Mouse (Mus musculus) adrenal gland, adult (tissue): ENCODE results near the gene Acacb.
A peak's percentile ranks its signal among the peaks of the same experiment; 100 is the strongest.

Experiments
- DNase-seq, 2 experiments: peaks; one replicate each; pipeline ENCODE4 v3.0.0; 2022 to 2023; ENCODE audit warnings: low spot score in 1 of 2; ENCODE audit not compliant: inconsistent age in 2 of 2

The Acacb gene

DNA sequence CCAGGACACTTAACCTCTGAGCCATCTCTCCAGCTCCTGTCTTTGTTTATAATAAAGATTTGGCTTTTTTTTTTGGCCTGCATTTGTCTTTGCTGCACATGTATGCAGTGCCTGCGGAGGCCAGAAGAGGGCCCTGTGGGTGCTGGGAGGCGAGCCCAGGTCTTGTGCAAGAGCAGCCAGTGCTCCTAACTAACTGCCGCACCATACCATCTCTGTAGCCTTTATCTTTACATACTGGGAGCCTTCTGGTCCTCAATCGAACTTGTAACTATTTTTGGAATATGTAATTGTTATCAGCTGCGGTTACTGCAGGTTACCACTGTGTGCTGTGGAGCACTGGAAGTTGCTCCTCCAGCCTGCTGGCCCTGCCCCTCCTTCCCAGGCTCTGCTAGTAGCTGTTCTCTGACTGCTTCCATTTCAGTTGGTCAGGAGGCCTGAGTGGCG lies 12.2 kb upstream of the Acacb start:
- DNase-seq: peak; percentile 78 to 91

DNA sequence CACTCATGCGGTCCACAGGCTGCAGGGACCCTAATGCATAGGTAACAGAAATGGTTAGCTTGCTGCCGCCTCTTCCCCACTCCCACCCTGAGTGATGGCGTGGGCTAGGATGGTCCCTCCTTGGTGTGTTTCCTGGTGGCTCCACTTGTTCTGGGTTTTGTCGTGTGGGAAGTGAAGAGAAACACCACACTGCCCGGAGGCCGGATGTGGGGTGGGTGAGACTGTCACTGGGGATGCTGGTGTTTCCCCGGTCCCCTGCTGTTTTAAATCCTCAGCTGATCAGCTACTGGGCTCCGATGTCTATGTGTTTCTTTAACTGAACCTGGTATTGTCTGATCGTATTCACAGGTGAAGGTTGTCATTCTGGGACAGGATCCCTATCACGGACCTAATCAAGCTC lies 10.8 kb upstream of the Acacb start:
- DNase-seq: no peak

DNA sequence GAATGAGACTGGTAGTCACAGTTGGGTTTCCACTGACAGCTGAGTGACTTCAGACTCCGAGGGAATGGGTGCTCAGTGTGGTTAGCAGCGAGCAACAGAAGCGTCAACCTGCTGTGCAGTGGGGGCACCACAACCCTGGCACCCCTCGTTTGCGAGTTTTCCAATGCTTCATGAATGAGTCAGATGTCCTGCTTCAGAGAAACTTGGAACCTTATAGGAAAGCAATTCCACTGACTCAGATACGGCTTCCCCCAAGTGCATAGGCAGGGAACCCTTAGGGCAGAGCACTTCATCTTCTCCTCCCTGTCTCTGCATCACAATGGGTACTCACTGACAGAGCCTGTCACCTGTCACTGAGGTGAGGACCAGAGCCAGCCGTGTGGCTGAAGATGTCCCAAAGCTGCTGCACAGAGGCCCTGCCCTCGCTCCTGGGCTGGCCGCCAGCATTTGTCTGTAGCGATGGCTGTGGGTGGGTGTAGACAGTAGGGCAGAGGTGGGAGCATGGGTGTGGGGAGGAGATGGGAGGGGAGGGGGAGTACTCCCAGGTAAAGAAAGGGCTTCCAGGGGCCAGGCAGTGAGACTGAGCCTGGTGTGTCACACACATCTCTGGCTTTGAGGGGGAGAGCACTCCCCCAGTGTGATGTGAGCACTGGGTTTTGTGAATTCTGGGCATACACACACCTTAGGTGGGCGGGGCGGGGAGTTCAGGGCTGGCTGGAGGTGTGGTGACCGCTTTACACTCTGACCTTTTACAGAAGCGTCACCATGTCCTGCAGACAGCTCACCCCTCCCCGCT lies 8.7 kb upstream of the Acacb start:
- peak in 1 of 2 experiments; percentile 52 for DNase-seq

DNA sequence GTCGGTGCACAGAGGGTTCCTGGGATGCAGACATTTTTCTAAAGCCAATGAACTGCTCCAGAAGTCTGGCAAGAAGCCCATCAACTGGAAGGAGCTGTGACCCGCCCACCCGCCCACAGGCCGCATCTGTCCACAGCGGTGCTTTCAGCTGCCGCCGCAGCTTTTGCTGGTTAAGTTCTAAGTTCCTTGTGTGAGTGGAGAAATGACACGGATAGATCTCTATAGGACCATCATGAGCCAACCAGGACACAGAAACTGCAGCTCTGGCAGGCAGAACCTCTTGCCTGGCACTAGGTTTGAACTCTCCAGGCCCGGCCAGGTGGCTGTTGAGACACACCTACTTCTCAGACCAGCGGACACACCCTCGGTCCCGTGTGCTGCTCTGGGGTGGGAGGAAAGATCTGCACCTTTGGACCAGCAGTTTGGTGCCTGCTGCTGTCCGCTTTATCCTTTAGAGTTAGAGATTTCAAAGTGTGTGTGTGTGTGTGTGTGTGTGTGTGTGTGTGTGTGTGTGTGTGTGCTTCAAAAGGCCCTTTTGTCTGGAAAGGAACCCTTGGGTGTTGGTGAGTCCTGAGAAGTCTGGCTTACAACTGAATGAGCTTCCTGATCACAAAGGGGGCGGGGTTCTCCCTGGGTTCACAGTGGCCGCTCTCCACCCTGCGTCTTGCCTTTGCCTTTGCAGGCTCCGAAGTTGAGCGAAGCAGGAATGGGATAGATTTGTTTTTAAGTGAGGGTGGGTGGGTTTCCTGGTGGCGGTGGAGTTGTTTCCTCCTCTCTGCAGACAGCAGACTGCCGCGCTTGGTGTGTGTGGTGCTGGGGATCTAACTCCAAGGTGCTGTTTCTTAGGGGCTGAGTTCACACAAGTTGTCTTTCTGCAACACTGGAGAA lies 7.8 kb upstream of the Acacb start:
- peak in 1 of 2 experiments; percentile 51 for DNase-seq

DNA sequence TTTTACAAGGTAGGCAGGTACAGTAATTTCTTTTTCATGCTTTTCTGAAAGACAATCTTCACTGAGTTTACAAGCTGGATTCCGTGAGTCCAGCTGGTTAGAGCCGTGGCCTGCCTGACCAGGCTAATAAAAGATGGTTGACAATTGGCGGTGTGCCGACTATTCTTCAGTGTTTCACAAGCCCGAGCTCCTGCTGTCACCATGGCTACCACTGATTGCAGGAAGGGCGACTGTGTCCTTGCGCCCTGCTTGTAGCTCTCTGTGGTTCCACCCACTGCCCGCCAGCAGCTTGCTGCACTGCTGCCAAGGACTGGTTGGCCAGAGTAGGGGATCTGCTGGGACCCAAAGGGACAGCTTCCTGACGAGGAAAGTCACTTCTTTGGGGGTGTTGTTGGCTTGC lies 7.2 kb upstream of the Acacb start:
- peak; percentile 91 to 97 for DNase-seq

DNA sequence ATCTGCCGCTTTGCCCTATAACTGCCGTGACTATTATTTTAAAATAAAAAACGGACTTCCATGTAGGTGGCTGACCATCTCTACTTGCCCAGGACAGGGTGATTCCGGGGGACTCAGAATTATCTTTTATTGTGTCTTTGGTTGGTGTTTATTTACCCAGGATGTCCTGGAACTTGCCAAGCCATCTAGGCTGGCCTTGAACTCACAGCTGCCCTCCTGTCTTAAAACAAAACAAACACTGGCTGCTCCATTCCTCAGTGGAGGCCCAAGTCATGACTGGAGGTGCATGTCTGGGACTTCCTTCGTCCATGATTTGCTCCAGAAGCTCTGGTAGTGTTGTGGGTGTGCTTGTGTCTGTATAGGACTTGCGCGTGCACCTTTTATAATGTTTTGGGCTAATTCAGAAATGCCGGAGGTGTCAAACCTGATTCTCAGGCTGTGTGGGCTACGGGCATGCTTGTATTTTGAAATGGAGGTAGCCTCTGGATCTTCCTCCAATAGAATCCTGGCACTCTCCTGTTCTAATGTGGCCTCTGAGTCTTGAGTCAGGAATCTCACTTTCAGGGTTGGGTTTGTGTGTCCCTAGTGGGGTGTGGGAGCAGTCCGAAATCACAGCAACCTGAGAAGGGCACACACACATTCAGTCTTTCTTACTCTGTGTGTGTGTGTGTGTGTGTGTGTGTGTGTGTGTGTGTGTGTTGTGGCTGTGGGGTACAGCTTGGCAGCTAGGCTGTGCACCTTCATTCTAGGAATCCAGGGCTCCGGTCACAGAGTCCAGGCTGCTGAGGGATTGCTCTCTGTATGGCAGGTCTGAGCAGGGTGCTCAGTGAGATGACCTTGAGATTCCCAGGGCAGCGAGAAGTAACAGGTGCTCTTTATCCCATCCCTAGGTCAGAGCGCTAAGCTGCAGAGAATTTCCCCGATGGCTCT lies 973 bp downstream of the Acacb start:
- DNase-seq: peak in 1 of 2 experiments; percentile 70

DNA sequence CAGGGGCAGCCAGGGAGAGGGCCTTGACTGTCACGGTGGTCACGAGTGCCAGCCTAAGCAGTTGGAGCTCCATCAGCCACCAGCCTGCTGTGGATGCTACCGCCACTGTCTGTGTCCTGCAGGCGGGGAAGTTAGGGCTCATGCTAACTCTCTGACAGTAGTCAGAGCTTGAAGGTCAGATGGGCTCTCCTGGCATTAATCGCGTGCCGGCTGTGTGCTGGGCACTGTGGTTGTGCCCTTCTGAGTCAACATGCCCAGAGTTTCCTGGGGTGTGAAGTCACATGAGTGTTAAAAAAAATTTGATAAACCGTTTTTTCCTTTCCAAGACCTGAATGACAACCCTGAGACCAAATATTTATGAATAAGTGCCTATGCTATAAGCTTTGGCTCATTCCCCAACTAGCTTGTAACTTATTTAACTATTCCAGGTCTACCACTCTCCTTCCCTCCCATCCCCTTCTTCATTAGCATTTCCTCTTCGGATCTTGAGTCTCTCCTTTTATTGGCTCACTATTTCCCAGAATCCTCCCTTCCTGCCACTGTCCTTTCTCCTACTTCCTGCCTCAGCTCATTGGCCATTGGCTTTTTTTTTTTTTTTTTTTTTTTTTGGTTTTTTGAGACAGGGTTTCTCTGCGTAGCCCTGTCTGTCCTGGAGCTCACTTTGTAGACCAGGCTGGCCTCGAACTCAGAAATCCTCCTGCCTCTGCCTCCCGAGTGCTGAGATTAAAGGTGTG lies 6.2 kb downstream of the Acacb start:
- DNase-seq: peak; percentile 76 to 84

DNA sequence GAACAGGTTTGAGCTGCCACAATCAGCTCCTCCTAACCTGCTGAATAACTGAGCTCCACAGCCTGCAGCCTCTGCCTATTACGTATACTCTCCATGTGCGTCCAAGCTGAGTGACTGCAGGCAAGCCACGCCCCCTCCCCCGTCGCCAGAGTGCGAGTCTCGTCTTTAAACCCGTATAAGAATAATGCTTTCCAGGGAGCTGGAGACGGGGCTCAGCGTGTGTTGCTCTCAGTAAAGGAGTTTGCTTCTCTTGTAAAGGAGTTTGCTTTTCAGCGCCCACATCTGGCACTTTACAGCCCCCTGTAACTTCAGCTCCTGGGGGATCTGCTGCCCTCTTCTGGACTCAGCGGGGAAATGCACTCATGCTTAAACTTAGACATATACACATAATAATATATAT lies 7.2 kb downstream of the Acacb start:
- DNase-seq: no peak

DNA sequence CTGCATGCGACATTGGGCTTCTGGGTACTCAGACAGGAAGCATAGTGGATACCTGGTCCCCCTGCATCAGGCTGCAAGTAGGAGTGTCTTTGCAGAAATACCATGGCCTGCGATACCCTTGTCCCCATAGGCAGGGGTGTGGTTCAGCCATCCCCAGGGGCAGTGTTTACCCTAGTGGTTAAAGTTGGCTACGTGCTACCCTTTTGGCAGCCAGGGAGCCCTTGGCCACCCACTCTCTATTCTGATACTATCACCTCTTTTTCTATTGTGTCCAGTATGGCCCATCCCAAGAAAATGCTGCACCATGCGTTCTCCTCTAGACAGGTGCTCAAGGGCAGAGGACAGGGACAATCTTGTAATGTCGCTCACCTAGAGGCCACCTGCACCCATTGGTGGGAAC lies 8.4 kb downstream of the Acacb start:
- DNase-seq: peak in 1 of 2 experiments; percentile 53

DNA sequence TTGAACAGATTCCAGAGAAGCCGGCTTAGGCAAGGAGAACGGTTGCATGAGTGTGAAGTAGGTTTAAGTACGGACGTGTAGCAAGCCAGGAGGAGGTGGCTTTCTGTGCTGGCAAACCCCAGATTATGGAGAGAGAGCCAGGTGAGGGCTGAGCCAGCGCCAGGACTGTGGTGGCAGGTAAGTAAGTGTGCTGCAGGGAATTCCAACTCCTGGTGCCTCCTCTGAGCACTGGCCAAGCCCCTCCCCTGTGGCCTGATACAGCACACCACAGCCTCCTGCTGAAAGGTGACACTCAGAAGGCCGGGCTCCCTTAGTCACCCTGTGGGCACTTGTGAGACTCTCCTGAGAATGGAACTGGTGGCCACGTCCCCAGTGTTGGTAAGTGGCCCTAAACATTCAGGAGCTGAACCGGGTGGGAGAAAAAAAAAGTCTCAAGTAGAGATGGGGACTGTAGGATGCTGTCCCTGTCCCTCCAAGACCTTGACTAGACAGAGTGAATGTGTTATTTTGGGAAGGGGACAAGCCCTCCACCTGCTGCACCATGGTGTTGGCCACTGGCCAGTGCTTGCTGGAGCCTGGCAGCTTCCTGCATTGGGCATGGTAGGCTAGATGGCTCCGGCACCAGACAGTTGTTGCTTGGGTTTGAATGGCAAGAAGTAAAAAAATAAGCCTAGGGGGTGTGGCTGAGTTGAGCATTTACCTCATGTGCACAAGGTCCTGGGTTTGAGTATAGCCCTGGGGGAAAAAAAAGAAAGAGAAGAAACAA lies 9.0 kb downstream of the Acacb start:
- no peak for DNase-seq

DNA sequence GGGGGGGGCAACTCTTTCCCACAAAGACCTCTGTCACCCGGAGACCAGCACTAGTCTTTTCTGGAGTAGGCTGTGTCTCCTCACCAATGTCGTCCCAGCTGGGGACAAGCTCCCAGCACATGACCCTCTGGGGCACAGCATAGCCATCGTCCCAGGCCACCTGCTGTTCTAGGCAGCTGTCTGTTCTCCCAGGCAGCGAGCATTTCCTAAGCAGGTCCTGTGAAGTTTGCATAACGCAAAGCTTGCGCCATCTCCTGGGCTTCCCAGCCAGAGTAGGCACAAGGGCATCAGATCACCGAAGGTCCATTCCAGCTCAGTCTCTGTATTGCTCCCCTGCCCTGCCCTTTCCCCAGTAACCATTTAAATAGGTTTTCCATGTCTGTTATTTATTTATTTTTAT lies 10.9 kb downstream of the Acacb start:
- no peak for DNase-seq

DNA sequence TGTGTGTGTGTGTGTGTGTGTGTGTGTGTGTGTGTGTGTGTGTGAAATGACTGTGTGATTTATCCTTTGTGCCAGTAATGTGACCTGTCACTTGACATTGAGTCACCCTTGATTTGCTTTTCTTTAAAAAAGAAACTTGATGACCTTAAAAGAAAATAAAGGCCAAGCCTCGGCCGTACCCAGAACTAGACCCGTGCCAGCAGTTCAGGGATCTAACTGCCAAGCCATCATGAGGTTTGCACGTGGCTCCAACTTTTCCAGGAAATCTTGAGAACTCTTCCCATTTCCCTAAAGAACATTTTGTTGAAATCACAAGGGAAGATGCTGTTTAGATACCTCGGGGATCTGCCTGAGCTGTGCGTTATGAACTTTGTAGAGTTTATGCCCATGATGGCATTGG lies 15.1 kb downstream of the Acacb start:
- DNase-seq: peak in 1 of 2 experiments; percentile 82

DNA sequence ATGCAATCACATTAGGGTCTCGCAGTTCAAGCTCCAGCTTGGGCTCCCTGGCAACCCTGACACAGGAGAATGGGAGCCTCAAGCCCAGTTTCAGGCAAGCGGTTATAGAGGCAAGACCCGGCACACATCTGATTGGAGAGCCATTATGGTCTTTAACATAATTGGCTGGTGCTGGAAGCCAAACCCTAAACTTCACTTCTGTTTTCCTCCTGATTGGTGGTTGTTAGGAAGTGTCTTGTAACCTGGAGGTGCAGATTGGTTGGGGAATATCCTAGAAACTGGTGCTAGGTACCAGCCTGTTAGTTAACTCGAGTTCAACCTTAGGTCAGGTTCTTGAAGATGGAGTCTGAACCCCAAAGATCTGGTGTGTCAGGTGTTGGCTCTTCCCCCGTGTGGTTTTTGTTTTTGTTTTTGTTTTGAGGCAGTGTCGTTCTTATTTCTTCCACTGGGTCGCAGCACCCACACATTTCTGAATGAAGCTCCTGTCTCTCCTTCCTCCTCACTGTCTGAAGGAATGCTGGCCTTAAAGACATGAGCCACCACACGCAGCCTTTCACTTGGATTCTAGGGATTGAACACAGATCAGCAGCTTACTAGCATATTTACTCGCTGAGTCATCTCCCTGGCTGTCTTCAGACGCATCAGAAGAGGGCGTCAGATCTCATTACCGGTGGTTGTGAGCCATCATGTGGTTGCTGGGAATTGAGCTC lies 15.9 kb downstream of the Acacb start:
- DNase-seq: peak in 1 of 2 experiments; percentile 59

DNA sequence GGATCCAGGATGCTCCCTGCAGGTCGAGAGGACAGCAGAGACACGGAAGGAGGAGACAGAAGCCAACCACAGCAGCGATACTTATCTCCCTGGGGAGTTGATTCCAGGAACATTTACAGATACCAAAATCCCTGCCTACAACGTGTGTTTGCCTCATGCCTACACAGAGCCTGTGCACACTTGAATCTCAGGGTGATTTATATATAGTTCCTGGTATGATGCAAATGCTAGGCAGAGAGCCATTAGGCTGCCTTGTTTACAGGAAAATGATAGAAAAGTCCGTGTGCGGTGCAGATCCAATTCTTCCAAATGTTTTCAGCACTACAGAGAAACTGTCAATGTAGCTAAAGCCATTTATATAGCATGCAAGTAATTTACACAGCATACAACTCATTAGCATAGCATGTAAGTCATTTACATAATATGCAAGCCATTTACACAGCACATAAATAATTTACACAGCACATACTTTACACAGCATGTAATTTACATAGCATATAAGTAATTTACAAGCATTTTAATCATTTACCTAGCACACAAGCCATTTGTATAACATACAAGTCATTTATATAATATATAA lies 16.9 kb downstream of the Acacb start:
- DNase-seq: no peak

DNA sequence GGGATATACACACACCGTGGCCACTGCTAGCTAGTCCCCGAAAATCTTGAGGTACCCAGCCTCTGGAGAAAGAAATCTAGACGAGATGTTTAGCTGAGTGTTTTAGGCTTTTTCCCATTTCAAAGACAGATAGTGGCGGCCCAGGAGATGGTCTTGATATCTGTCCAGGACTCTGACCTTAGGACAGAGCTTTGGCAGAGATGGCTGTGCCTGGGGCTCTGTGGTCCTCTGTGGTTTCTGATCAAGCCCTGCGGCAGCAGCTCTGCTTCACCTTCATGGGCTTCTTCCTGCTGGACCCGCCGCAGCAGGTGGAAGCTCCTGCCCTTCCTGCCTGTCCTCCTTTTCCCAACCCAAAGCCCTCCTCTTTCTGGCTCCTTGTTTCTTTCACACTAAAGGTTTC lies 24.0 kb downstream of the Acacb start:
- peak; percentile 48 to 67 for DNase-seq

DNA sequence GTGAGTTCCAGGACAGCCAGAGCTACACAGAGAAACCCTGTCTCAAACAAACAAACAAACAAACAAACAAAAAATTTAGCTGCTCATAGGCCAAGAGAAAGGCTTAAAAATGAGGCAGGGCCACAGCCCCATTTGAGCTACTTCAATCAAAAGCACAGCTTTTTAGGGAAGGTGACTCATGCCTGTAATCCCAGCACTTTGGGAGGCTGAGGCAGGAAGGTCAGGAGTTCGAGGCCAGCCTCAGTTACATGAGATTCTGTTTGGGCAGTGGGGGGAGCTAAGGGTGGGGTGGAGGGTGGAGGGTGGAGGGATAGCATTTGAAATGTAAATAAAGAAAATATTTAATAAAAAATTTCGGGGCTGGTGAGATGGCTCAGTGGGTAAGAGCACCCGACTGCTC lies 26.6 kb downstream of the Acacb start:
- DNase-seq: no peak

DNA sequence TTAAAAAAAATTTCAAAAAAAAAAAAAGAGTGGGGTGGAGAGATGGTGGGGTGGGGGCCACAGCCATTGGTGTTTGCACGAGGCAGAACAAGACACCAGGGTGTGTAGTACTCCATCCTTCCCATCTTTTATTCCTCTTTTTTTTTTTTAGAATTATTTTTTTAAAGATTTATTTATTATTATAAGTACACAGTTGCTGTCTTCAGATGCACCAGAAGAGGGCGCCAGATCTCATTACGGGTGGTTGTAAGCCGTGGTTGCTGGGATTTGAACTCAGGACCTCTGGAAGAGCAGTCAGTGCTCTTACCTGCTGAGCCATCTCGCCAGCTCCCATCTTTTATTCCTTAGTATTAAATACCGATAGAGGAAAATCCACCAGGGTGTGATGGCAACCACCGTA lies 27.1 kb downstream of the Acacb start:
- no peak for DNase-seq

DNA sequence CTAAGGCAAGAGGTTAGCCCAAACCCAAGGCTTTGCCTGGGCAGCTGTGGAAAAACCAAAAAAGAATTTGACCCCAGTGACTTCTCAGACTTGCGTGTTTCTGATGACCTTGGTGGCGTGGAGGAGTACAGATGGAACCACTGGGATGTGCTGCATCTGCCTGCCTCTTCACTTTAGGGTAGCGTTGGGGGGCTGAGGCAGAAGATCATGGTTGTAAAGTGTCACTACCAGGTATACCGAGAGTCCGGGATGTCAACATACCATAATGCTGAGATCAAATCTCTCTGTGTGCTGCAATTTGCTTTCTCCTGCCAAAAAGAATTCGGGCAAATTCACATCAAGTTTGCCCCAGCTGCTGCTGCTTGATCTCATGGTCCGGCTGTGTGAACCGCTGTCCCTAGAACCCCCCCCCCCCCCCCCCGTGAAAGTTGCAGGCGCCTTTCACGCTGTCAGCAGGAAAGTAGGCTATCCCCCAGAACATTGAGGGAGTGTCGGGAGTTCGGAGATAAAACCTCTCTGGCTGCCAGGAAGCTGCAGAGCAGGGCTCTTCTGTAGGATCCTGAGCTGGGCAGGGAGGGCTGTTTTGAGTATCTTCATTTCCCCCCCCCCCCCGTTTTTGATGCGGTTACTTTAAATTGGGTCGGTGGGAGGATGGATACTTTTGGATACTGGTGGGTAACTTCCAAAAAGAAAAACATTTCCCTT lies 27.7 kb downstream of the Acacb start:
- peak; percentile 27 to 55 for DNase-seq
